Mouse (Mus musculus) lung, postnatal 0 days (tissue): ENCODE results near the gene Epas1. TPM values are rescaled to one million over a fixed set of nuclear protein-coding genes. Genes with fewer than 3 reads are reported as not detected.

Experiments used
- ATAC-seq: fragments of 200-750 bp; cut with Nextera tagmentation; 2 replicates; pipeline ENCODE4 v1.8.0; 2017; ENCODE audit warnings: moderate library complexity
- DNase-seq: peaks from one replicate; pipeline ENCODE4 v3.0.0-alpha.2; 2016; ENCODE audit warnings: low spot score
- H3K27ac ChIP-seq: fragments of 300-500 bp; sonication (generic); 2 replicates; pipeline ENCODE4 v1.5.1; 2014; ENCODE audit warnings: antibody characterized with exemption, mild to moderate bottlenecking, low read length, mixed read lengths
- H3K27me3 ChIP-seq: fragments of 300-500 bp; sonication (generic); replicated peaks from 2 replicates; pipeline ENCODE4 v1.6.1; 2014; ENCODE audit warnings: low read length, mixed read lengths; ENCODE audit not compliant: insufficient read depth
- H3K36me3 ChIP-seq: fragments of 300-500 bp; sonication (generic); 2 replicates; pipeline ENCODE4 v1.6.1; 2014; ENCODE audit warnings: low read length, mixed read lengths; ENCODE audit not compliant: insufficient read depth
- H3K4me1 ChIP-seq: fragments of 300-500 bp; sonication (generic); 2 replicates; pipeline ENCODE4 v1.6.1; 2014; ENCODE audit warnings: antibody characterized with exemption, low read depth, low read length, mixed read lengths; ENCODE audit not compliant: insufficient read depth
- H3K4me2 ChIP-seq: fragments of 300-500 bp; sonication (generic); replicated peaks from 2 replicates; pipeline ENCODE4 v1.6.1; 2014; ENCODE audit warnings: low read depth, mild to moderate bottlenecking, low read length, moderate library complexity, mixed read lengths
- H3K4me3 ChIP-seq: fragments of 300-500 bp; sonication (generic); 2 replicates; pipeline ENCODE4 v1.5.1; 2014; ENCODE audit warnings: low read depth, low read length
- H3K9ac ChIP-seq: fragments of 300-500 bp; sonication (generic); replicated peaks from 2 replicates; pipeline ENCODE4 v1.6.1; 2014; ENCODE audit warnings: low read depth, mild to moderate bottlenecking
- H3K9me3 ChIP-seq: fragments of 300-500 bp; sonication (generic); 2 replicates; pipeline ENCODE4 v1.6.1; 2016; ENCODE audit warnings: low read length, mixed read lengths
- CTCF ChIP-seq: IDR thresholded peaks from 2 replicates; pipeline ENCODE4 v1.5.1; 2016; ENCODE audit warnings: antibody characterized with exemption, mild to moderate bottlenecking
- EP300 ChIP-seq: IDR thresholded peaks from 2 replicates; pipeline ENCODE4 v1.6.1; 2016; ENCODE audit warnings: antibody characterized with exemption, mild to moderate bottlenecking, control low read depth
- WGBS: fragments of 180-500 bp; shearing (Covaris S2); extraction: QIAGEN DNeasy Blood & Tissue Kit; methylation state at CpG from one replicate; pipeline ENCODE4 v1.1.7; 2014; 5-methylcytosine and 5-hydroxymethylcytosine counted together
- polyA plus RNA-seq: library from polyadenylated mRNA; unstranded; fragments of >200 nt; fragmentation: Nextera tagmentation; extraction: Ambion mirVana; gene quantifications from 2 replicates; pipeline ENCODE4 v1.2.1, GENCODE M21; 2015

The Epas1 gene
- polyA plus RNA-seq, 1 experiment from 2014 or later, result 89.8 TPM

DNA sequence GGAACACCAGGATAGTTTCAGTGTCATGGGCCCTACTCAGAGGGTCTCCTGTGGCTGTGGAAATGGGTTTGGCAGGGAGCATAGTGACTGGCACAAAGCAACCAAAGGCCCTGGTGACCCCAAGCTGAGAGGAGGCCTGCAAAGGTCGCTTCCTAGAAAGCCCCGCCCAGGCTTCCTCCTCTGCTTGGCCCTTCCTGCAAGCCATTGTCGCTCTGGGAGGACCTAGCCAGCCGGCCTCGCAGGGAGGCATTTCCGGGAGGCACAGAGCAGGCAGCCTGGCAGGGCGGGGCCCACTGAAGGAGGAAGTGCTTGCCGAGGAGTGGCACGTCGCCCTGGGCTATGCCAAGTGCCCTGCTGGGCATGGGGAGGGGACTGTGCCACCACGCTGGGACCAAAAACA is 21.5 kb upstream of the Epas1 start:
- TF ChIP-seq CTCF (no peak), EP300 (peak; percentile 92)
- no peak overlapping the region for H3K4me3 ChIP-seq
- no peak overlapping the region for H3K9ac ChIP-seq
- H3K4me2 ChIP-seq, result peak overlapping the region; percentile 33; the same call in 1 of the 2 replicates
- peaks cover 6% of the 10 kb centered on the region; the same call in 1 of the 2 replicates for H3K4me1 ChIP-seq
- H3K36me3 ChIP-seq, result no peaks in the 10 kb centered on the region
- 4% methylated on average over 11 of the region's 11 CpGs for WGBS
- H3K27me3 ChIP-seq, result no peaks in the 10 kb centered on the region
- peak overlapping the region; percentile 62 for H3K27ac ChIP-seq
- ATAC-seq (peak; percentile 98), DNase-seq (peak; percentile 94)
- H3K9me3 ChIP-seq, result no peaks in the 10 kb centered on the region

DNA sequence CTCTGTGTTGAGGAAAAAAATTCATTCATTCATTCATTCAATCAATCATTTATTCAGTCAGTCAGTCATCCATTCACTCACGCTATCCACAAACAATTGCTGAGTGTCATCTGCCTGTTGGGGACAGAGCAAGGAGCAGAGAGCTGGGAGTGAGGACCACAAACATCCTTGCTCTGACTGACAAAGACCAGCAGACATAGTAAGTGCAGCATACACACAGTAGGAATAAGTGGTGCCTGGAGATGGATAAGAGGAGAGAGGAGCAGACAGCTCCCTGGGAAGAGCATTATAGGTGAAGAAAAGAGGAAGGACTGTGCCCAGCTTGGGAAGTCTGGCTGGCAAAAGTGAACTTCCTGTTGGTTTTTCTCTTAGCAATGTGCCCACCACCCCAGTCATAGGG is 21.0 kb upstream of the Epas1 start:
- H3K36me3 ChIP-seq, result no peaks in the 10 kb centered on the region
- 55% methylated on average over 1 of the region's 1 CpGs for WGBS
- no peak overlapping the region for H3K9ac ChIP-seq
- H3K27ac ChIP-seq, result peak overlapping the region; percentile 51
- H3K9me3 ChIP-seq, result no peaks in the 10 kb centered on the region
- TF ChIP-seq CTCF (no peak), EP300 (no peak)
- H3K4me3 ChIP-seq, result no peak overlapping the region
- no peaks in the 10 kb centered on the region for H3K27me3 ChIP-seq
- H3K4me2 ChIP-seq, result 0 out of 2 replicates have a peak overlapping the region, but pooled peaks have one; percentile 33
- no peak for DNase-seq
- no peak for ATAC-seq
- peaks cover 6% of the 10 kb centered on the region; the same call in 1 of the 2 replicates for H3K4me1 ChIP-seq

DNA sequence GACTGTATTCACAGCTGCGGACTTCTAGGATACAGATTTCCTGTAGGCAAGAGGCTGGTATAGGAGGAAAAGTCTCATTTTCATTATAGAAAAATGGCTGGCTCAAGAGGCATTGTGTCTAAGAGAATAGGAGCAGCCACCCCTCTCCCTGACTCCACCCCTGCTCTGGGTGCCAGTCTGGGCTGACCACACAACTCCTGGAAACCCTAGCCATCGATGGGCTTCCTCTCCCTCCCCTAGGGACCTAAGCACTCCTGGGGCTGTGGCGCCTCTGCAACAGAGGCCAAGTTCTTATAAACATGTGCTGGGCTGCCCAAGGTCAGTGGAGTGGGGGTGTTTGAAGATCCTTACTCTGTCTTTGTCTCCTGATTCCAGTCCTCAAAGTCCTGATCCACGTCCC is 19.9 kb upstream of the Epas1 start:
- Histone ChIP-seq H3K27me3 (no peaks in the 10 kb centered on the region), H3K9ac (no peak overlapping the region), H3K4me1 (peaks cover 6% of the 10 kb centered on the region; the same call in 1 of the 2 replicates), H3K36me3 (no peaks in the 10 kb centered on the region), H3K9me3 (no peaks in the 10 kb centered on the region), H3K27ac (peak overlapping the region; percentile 34), H3K4me3 (no peak overlapping the region), H3K4me2 (no peak overlapping the region)
- peak; percentile 70 for ATAC-seq
- WGBS, result 54% methylated on average over 4 of the region's 4 CpGs
- DNase-seq, result peak; percentile 59
- TF ChIP-seq CTCF (no peak), EP300 (peak; percentile 27; the same call in 1 of the 2 replicates)

DNA sequence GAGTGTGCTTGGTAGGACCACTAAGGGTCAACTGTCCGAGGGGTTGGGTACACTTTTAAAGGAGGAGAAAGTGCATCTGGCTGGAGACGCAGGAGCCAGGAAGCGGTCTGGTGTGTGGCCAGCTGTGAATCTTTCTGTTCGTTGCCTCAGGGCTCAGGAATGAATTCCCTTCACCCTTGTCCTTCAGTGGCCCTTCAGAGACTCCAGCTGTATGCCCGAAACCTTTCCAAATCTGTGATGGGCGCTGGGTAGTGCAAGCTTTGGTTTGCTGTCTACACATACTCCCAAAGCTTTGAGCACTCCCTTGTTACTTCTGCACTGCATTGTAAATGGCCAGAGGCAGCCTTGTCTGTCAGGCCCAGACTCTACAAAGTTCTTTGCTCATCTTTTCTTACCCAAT is 15.0 kb upstream of the Epas1 start:
- Histone ChIP-seq H3K9me3 (no peaks in the 10 kb centered on the region), H3K36me3 (no peaks in the 10 kb centered on the region), H3K4me3 (no peak overlapping the region), H3K27me3 (no peaks in the 10 kb centered on the region), H3K4me2 (no peak overlapping the region), H3K27ac (no peak overlapping the region), H3K9ac (no peak overlapping the region), H3K4me1 (no peaks in the 10 kb centered on the region)
- TF ChIP-seq CTCF (no peak), EP300 (no peak)
- DNase-seq, result no peak
- ATAC-seq, result no peak
- WGBS, result 75% methylated on average over 6 of the region's 6 CpGs

DNA sequence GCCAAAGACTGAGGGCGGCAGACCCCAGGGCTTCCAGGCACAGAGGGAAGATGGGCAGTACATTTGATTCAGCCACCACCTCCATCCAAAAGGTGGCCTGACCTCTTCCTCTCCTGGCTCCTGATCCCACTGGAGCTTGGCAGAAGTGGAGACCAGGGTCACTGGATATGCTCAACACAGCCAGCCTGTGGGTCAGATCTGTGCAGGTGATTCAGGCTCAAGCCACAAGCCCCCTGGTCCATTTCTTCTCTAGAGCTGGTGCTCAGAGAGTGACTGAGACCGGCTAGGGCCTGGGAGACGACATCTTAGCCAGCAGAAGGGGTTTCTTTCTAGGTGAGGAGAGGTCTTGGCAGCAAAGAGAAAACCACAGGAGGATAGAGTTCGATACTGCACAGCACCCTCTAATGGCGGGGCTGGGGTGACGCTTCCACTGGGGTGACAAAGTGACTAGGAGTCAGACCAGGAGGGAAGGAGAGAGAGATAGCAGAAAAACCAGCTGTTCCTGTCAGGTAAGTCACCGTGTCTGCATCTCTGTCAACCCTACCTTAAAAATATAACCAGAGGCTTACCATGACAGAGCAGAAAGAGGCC is 10.1 kb upstream of the Epas1 start:
- Histone ChIP-seq H3K36me3 (no peaks in the 10 kb centered on the region), H3K4me1 (peaks cover 5% of the 10 kb centered on the region; the same call in 1 of the 2 replicates), H3K4me3 (no peak overlapping the region), H3K9me3 (no peaks in the 10 kb centered on the region), H3K9ac (no peak overlapping the region), H3K27me3 (no peaks in the 10 kb centered on the region), H3K27ac (no peak overlapping the region), H3K4me2 (no peak overlapping the region)
- peak; percentile 40 for TF ChIP-seq CTCF
- no peak for TF ChIP-seq EP300
- no peak for DNase-seq
- ATAC-seq, result no peak
- WGBS, result 86% methylated on average over 7 of the region's 7 CpGs

DNA sequence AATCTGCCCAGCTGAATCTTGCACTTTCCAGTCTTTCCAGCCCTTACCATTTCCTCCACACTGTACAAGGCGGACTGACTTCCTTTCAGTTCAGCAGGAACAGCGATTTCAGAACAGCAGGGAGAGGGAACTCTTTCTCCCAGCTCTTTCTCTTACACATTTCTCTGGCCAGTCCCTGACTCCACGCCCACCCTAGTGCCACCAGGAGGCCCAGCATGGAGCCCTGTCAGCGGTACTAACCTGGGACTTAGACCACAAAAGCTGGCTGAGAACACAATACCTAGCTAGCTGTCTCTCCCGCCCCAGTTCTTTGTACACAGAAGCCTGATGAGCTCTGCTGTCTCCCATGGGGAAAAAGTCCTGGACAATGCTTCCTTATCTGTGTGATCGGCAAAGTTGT is 8.6 kb upstream of the Epas1 start:
- Histone ChIP-seq H3K27me3 (no peaks in the 10 kb centered on the region), H3K4me2 (no peak overlapping the region), H3K27ac (peak overlapping the region; percentile 26; the same call in 1 of the 2 replicates), H3K4me1 (peaks cover 5% of the 10 kb centered on the region; the same call in 1 of the 2 replicates), H3K4me3 (no peak overlapping the region), H3K9me3 (no peaks in the 10 kb centered on the region), H3K36me3 (no peaks in the 10 kb centered on the region), H3K9ac (no peak overlapping the region)
- ATAC-seq, result no peak
- TF ChIP-seq EP300 (no peak), CTCF (no peak)
- WGBS, result 31% methylated on average over 6 of the region's 6 CpGs
- DNase-seq, result no peak
